Mouse (Mus musculus) large intestine, adult 2 months (tissue): Measurements from ENCODE around the gene Pecam1. TPM values are rescaled to one million over a fixed set of nuclear protein-coding genes. Genes with fewer than 3 reads are reported as not detected.
"Not testable (repeated sequence)": the region's sequence is repeated elsewhere in the genome, so short reads cannot be mapped to it uniquely, and the experiment has no call there.

ENCODE experiments used
- DNase-seq: peaks from one replicate; pipeline ENCODE4 v3.0.0-alpha.2; 2012; ENCODE audit warnings: low read depth, low spot score
- WGBS: fragments of 180-500 bp; shearing (Covaris S2); methylation state at CpG from one replicate; pipeline ENCODE4 v1.1.7; 2018; 5-methylcytosine and 5-hydroxymethylcytosine counted together
- polyA plus RNA-seq: library from polyadenylated mRNA; depleted of rRNA; stranded (reverse); fragments of >200 nt; gene quantifications from 2 replicates; pipeline ENCODE4 v1.2.3, GENCODE M21; 2012

The Pecam1 gene
- polyA plus RNA-seq, 1 experiment = 15.8 TPM

- no peak for DNase-seq
- 35% methylated on average over 4 of the region's 4 CpGs for WGBS
These were observed 26.5 kb upstream of the Pecam1 start for GRCm38 (mm10) chr11:106776960-106777359.

GRCm38 (mm10) chr11:106773061-106773460 lies 22.6 kb upstream of the Pecam1 start:
- WGBS = 95% methylated on average over 9 of the region's 9 CpGs
- no peak for DNase-seq

DNA sequence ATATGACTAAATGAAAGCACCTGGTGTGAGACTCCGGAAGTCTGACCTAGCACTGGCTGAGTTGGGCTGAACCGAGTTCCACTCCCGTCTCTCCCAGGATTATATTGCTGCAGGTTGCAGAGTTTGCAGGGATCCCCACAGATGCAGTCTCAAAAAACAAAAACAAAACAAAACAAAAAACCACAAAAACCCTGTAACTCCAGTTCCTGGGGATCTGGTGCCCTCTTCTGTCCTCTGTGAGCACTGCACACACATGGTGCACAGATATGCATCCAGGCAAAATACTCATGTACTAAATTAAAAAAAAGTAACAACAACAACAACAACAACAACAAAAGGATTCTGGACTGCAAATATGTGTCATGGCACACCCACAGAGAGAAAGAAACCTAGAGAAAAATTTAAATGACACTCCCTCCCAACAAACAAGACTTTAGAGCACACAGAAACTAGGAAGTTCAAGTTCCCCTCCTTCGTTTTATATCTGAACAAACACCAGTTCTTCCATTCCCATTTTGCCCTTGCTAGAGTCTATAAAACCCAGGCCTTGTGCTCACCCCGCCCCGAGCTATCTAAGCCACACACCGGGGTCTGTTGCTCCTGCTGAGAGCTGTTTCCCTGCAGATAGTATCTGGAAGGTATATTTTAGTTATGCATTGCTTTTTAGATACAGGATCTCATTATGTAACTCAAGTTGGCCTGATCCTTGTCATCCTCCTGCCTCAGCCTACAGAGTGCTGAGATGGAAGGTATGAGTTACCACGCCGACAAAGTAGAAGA lies 20.0 kb upstream of the Pecam1 start:
- DNase-seq = no peak

GRCm38 (mm10) chr11:106767516-106767915 lies 17.1 kb upstream of the Pecam1 start:
- no peak for DNase-seq
- 97% methylated on average over 4 of the region's 4 CpGs for WGBS

More for the DNA sequence above, 20.0 kb upstream of the Pecam1 start:
- 71% methylated on average over 9 of the region's 9 CpGs for WGBS

DNA sequence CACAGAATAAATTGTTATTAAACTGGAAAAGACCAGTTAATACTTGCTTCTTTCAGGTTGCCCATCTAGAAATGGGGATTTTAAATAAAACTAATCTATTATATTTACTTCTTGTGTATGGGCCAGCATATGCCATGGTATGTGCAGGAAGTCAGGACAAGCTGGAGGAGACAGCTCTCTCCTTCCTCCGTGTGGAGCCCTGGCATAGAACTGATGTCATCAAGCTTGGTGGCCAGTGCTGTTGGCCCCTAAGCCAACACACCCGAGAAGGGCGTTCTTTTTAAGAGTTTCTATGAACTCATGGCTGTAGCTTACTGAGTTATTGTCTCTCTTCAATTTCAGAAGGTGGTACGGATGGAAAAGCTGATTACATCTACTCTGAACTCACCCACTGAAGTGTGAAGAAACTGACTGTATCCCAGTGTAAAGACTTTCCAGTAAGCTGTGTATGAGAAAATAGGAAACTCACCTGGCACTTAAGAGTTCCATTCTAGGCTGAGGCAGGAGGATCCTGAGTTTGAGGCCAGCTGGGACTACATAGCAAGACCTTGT lies 16.3 kb upstream of the Pecam1 start:
- DNase-seq = no peak
- 91% methylated on average over 4 of the region's 4 CpGs for WGBS

- no peak for DNase-seq
- 78% methylated on average over 9 of the region's 9 CpGs for WGBS
These were observed 12.4 kb upstream of the Pecam1 start for GRCm38 (mm10) chr11:106762800-106763185.

GRCm38 (mm10) chr11:106762139-106762799 lies 11.8 kb upstream of the Pecam1 start:
- WGBS = 58% methylated on average over 5 of the region's 5 CpGs
- DNase-seq = no peak

GRCm38 (mm10) chr11:106760511-106760910 lies 10.1 kb upstream of the Pecam1 start:
- no peak for DNase-seq
- WGBS = 88% methylated on average over 5 of the region's 5 CpGs

GRCm38 (mm10) chr11:106759028-106759427 lies 8.6 kb upstream of the Pecam1 start:
- 91% methylated on average over 3 of the region's 3 CpGs for WGBS
- DNase-seq = no peak

DNA sequence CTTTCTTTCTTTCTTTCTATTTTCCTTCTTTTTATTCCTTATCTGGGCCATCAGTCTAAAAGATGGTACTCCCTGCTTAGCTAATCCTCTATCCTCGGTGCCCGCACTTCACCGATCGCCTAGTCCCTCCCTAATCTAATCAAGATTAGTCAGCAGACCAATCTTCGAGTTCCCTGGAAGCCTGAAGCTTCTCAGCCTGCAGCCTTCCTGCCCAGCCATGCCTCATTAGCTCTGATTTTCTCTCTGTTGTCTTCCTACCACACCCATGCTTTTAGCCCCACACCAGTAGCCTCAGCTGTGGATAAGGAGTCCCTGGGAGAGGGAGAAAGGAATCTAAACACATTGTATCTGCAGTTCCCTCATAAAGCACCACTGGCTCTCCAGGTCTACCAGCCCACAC lies 5.2 kb upstream of the Pecam1 start:
- DNase-seq = no peak

GRCm38 (mm10) chr11:106753314-106753713 lies 2.9 kb upstream of the Pecam1 start:
- DNase-seq = no peak
- 43% methylated on average over 6 of the region's 6 CpGs for WGBS

More for the DNA sequence above, 5.2 kb upstream of the Pecam1 start:
- 73% methylated on average over 5 of the region's 5 CpGs for WGBS

- DNase-seq = no peak
- 54% methylated on average over 7 of the region's 7 CpGs for WGBS
These were observed 1.7 kb upstream of the Pecam1 start for GRCm38 (mm10) chr11:106752103-106752502.

DNA sequence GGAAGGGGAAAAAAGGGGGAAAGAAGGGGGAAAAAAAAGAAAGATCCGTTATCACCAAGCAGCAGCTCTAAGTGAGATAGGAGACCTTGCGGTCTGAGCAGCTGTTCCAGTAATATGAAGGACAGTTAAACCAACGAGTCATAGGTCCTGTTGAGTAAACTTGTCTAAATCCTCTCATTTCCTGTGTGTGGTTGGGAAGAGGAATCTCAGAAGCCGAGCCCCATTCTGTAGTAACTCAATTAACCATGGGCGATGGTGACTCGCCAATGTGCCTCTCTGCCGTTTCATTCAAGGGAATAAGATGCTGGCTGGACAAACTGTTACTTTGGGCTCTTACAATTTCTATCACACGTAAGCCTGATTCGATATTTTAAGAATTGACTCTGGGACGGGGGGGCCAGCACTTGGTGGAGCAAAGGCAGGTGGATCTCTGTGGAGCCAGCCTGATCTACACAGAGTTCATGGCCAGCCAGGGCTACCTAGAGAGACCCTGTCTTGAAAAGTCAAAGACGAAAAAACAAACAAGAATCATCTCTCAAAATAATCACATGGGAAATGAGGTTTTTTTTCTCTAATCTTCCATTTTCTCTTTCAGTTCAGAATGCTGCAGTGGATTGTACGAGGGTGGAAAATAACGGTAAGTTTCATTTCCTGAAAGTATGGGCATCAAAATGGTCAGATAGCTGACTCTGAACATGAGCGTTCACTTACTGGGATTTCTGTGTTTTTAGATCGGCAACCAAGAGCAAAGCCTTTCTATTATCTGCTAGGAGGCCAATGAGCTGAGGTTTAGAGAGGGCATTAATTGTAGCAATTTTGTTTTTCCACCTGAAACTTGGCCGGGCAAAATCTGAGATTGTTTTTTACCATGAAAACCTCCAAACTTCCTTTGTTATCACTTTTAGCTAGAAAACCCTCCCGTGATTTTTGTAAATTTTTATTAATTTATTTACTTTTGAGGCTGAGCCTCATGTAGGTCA lies 901 bp upstream of the Pecam1 start, which contains the start of gene Milr1:
Gene Milr1, plus strand, starts transcription at position 188 of the 980 bp plus-strand sequence.
- 69% methylated on average over 17 of the region's 17 CpGs for WGBS
- DNase-seq = no peak

GRCm38 (mm10) chr11:106749557-106750120 lies 789 bp downstream of the Pecam1 start:
- not testable (repeated sequence) for DNase-seq
- 89% methylated on average over 7 of the region's 7 CpGs for WGBS

DNA sequence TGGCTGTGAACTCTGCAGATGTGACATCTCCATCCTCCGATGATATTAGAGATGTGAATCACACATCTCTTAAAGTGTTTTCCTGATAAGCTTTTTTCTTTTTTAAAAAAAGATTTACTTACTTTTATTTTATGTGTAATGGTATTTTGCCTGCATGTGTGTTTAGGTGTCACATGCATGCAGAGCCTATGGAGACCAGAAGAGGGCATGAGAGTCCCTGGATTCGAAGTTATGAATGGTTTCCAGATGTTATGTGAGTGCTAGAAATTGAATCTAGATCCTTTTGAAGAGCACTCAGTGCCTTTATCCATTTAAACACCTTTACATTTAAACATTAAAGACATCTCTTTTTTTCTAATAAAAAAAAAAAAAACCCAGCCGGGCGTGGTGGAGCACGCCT lies 5.5 kb downstream of the Pecam1 start:
- WGBS = 90% methylated on average over 5 of the region's 5 CpGs
- DNase-seq = no peak

GRCm38 (mm10) chr11:106742388-106742841 lies 8.0 kb downstream of the Pecam1 start:
- DNase-seq = no peak
- WGBS = 54% methylated on average over 6 of the region's 6 CpGs

DNA sequence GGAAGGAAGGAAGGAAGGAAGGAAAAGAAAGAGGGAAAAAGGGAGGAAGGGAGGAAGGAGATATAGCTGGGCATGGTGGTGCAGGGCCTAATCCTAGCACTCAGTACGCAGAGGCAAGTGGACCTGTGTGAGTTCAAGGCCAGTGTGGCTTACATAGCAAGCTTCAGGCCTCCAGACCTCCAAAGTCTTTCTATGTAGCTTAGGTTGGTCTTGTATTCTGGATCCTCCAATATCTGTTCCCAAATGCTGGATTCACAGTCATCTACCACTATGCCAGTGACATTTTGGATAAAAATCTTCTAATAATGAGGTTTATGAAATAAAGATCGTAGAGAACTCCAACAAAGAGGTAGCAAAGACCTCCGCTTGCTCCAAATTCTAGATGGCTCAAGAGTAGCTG lies 8.6 kb downstream of the Pecam1 start:
- no peak for DNase-seq
- WGBS = 92% methylated on average over 3 of the region's 3 CpGs

DNA sequence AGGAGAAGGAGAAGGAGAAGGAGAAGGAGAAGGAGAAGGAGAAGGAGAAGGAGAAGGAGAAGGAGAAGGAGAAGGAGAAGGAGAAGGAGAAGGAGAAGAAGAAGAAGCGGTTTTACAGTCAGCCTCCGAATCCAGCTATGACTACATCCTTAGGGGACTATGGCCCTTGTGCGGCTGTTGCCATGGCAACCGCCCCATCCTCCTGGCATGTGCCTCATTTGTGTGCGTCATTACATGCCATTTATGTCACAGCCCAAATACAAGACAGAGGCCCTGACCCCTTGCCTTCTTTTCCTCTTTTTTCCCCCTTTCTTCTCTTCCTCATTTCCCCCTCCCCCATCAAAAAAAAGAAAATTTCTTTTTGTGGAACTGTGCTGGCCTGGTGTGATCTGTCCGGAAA lies 9.2 kb downstream of the Pecam1 start:
- 71% methylated on average over 6 of the region's 6 CpGs for WGBS
- no peak for DNase-seq

GRCm38 (mm10) chr11:106740724-106741123 lies 9.7 kb downstream of the Pecam1 start:
- DNase-seq = not testable (repeated sequence)
- 90% methylated on average over 5 of the region's 8 CpGs for WGBS
